Mouse (Mus musculus) limb, embryonic 15.5 days (tissue): ENCODE measurements around the gene Cd2ap. TPM values are rescaled to one million over a fixed set of nuclear protein-coding genes. Genes with fewer than 3 reads are reported as not detected.
A peak's percentile ranks its signal among the peaks of the same experiment; 100 is the strongest.
"Not testable (repeated sequence)": the region's sequence is repeated elsewhere in the genome, so short reads cannot be mapped to it uniquely, and the experiment has no call there.

ENCODE experiments used
- ATAC-seq: fragments of 200-750 bp; cut with Nextera tagmentation; 2 replicates; pipeline ENCODE4 v1.8.0; 2017; ENCODE audit warnings: low read depth, moderate TSS enrichment; ENCODE audit not compliant: insufficient number of reproducible peaks, low FRiP score, low TSS enrichment
- H3K27ac ChIP-seq: fragments of 300-500 bp; sonication (generic); 2 replicates; pipeline ENCODE4 v1.5.1; 2015; ENCODE audit warnings: moderate library complexity, mild to moderate bottlenecking, inconsistent platforms
- H3K27me3 ChIP-seq: fragments of 300-500 bp; sonication (generic); 2 replicates; pipeline ENCODE4 v1.6.1; 2015; ENCODE audit warnings: inconsistent platforms
- H3K36me3 ChIP-seq: fragments of 300-500 bp; sonication (generic); 2 replicates; pipeline ENCODE4 v1.6.1; 2015; ENCODE audit warnings: inconsistent platforms
- H3K4me1 ChIP-seq: fragments of 300-500 bp; sonication (generic); 2 replicates; pipeline ENCODE4 v1.6.1; 2015; ENCODE audit warnings: inconsistent platforms
- H3K4me2 ChIP-seq: fragments of 300-500 bp; sonication (generic); 2 replicates; pipeline ENCODE4 v1.6.1; 2015; ENCODE audit warnings: mild to moderate bottlenecking, inconsistent platforms
- H3K4me3 ChIP-seq: fragments of 300-500 bp; sonication (generic); 2 replicates; pipeline ENCODE4 v1.5.1; 2015; ENCODE audit warnings: mild to moderate bottlenecking, inconsistent platforms
- H3K9ac ChIP-seq: fragments of 300-500 bp; sonication (generic); 2 replicates; pipeline ENCODE4 v1.6.1; 2015; ENCODE audit warnings: inconsistent platforms
- H3K9me3 ChIP-seq: fragments of 300-500 bp; sonication (generic); 2 replicates; pipeline ENCODE4 v1.6.1; 2016; ENCODE audit warnings: inconsistent platforms
- WGBS: fragments of 180-500 bp; shearing (Covaris S2); methylation state at CpG from one replicate; pipeline ENCODE4 v1.1.7; 2015; 5-methylcytosine and 5-hydroxymethylcytosine counted together
- polyA plus RNA-seq: library from polyadenylated mRNA; unstranded; fragments of >200 nt; fragmentation: Nextera tagmentation; extraction: Ambion mirVana; gene quantifications from 2 replicates; pipeline ENCODE4 v1.2.1, GENCODE M21; 2015

Cd2ap gene
- 20.9 and 25.0 TPM in 2 replicates for polyA plus RNA-seq

DNA sequence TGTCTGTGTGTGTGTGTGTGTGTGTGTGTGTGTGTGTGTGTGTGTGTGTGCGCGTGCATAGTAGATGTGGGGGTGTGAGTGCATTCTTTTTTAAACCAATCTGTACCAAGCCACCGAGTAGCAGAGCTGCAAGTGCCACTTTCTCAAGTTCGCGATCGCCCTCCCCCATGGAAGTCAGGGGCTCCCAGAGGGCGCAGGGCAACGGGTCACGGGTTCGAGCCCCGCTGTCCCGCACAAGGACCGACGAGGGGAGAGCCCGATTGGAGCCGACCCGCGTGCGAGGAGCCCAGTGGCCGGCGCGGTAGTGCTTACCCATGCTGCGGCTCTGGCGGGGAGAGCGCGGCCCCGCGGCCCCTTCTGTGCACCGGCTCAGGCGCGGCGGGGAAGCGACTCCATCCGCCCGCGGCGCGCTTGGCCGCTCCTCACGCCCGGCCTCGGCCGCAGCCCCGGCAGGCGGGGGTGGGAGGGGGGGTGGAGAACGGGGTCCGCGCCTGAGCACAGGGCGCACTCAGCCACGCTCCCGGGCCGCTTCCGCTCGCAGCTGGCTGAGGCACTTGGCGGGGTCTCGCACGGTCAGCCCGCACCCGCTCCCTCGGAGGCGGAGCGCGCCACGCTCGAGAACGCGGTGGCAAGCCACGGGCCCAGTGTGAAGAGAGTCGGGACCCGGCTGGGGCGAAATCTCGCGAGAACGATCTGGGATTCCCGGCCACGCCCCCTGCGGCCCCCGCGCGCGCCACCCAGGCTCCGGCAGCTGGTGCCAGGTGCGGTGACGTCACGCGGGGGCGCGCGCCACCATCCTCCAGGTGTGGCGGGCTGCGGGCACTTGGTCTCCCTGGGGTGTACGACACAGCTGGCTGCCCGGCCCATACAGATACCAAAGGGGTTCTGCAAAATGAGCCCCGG is at the start of gene Cd2ap:
Gene Cd2ap, minus strand, starts transcription at position 665 of the 903 bp plus-strand sequence.
- H3K27me3 ChIP-seq, result no peaks in the 10 kb centered on the region
- no peaks in the 10 kb centered on the region for H3K9me3 ChIP-seq
- peaks cover 7% of the 10 kb centered on the region for H3K4me1 ChIP-seq
- H3K9ac ChIP-seq, result peak within 1 kb of the TSS; percentile 94
- H3K27ac ChIP-seq, result peak within 1 kb of the TSS; percentile 98
- ATAC-seq, result peak; percentile 90
- no peaks in the 10 kb centered on the region for H3K36me3 ChIP-seq
- WGBS, result under 1% methylated on average over 75 of the region's 94 CpGs
- peak within 1 kb of the TSS; percentile 87 for H3K4me3 ChIP-seq
- H3K4me2 ChIP-seq, result peak within 1 kb of the TSS; percentile 67

GRCm38 (mm10) chr17:42924731-42925130 is 48.3 kb upstream of the Cd2ap start:
- H3K36me3 ChIP-seq, result no peaks in the 10 kb centered on the region
- H3K4me1 ChIP-seq, result no peaks in the 10 kb centered on the region
- 84% methylated on average over 5 of the region's 5 CpGs for WGBS
- H3K4me2 ChIP-seq, result no peak overlapping the region
- no peak overlapping the region for H3K27ac ChIP-seq
- no peaks in the 10 kb centered on the region for H3K27me3 ChIP-seq
- no peaks in the 10 kb centered on the region for H3K9me3 ChIP-seq
- H3K9ac ChIP-seq, result no peak overlapping the region
- no peak overlapping the region for H3K4me3 ChIP-seq
- no peak for ATAC-seq

- Histone ChIP-seq H3K27me3 (no peaks in the 10 kb centered on the region), H3K27ac (no peak overlapping the region), H3K9ac (no peak overlapping the region), H3K4me2 (no peak overlapping the region), H3K4me1 (no peaks in the 10 kb centered on the region), H3K36me3 (no peaks in the 10 kb centered on the region), H3K4me3 (no peak overlapping the region), H3K9me3 (no peaks in the 10 kb centered on the region)
- no peak; the same call in 1 of the 2 replicates for ATAC-seq
- WGBS, result 20% methylated on average over 9 of the region's 9 CpGs
Measured at GRCm38 (mm10) chr17:42918810-42919209, 42.3 kb upstream of the Cd2ap start.

GRCm38 (mm10) chr17:42914726-42915125 is 38.3 kb upstream of the Cd2ap start:
- ATAC-seq, result no peak
- WGBS, result 79% methylated on average over 7 of the region's 7 CpGs
- H3K9me3 ChIP-seq, result no peaks in the 10 kb centered on the region

DNA sequence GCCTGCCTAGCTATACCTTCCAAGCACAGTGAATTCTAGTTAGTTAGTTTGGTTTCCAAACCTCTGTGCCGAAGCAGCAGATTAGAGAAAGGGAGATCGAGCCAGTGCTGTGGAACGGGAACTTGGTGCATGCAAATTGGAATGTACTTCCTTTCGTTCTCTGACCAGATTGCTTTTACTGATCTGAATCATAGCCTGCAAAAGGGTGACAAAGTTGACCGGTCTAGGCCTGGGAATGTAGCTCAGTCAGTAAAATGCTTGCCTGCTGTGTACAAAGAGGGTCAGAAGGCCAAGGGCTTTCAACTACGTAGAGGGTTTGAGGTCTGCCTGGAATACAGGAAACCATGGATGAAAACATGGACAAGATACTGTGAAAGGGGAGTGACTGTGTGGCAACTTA is 35.7 kb upstream of the Cd2ap start:
- ATAC-seq, result no peak
- Histone ChIP-seq H3K36me3 (no peaks in the 10 kb centered on the region), H3K4me1 (no peaks in the 10 kb centered on the region), H3K9ac (no peak overlapping the region), H3K4me2 (no peak overlapping the region), H3K27ac (no peak overlapping the region), H3K9me3 (no peaks in the 10 kb centered on the region), H3K4me3 (no peak overlapping the region), H3K27me3 (no peaks in the 10 kb centered on the region)
- WGBS, result 69% methylated on average over 6 of the region's 6 CpGs

More at GRCm38 (mm10) chr17:42914726-42915125, 38.3 kb upstream of the Cd2ap start:
- no peak overlapping the region for H3K9ac ChIP-seq
- no peaks in the 10 kb centered on the region for H3K4me1 ChIP-seq
- H3K27ac ChIP-seq, result no peak overlapping the region
- H3K36me3 ChIP-seq, result no peaks in the 10 kb centered on the region
- H3K4me3 ChIP-seq, result no peak overlapping the region
- no peak overlapping the region for H3K4me2 ChIP-seq
- no peaks in the 10 kb centered on the region for H3K27me3 ChIP-seq

GRCm38 (mm10) chr17:42910476-42910875 is 34.0 kb upstream of the Cd2ap start:
- no peaks in the 10 kb centered on the region for H3K27me3 ChIP-seq
- H3K4me3 ChIP-seq, result no peak overlapping the region
- H3K9me3 ChIP-seq, result no peaks in the 10 kb centered on the region
- WGBS, result 72% methylated on average over 3 of the region's 3 CpGs
- H3K36me3 ChIP-seq, result no peaks in the 10 kb centered on the region
- H3K27ac ChIP-seq, result no peak overlapping the region
- no peak for ATAC-seq
- no peaks in the 10 kb centered on the region for H3K4me1 ChIP-seq
- no peak overlapping the region for H3K9ac ChIP-seq
- no peak overlapping the region for H3K4me2 ChIP-seq

GRCm38 (mm10) chr17:42909376-42909775 is 32.9 kb upstream of the Cd2ap start:
- 0 out of 2 replicates have a peak, but pooled peaks have one; percentile 30 for ATAC-seq
- Histone ChIP-seq H3K4me2 (no peak overlapping the region), H3K27ac (no peak overlapping the region), H3K9me3 (no peaks in the 10 kb centered on the region), H3K27me3 (no peaks in the 10 kb centered on the region), H3K4me1 (no peaks in the 10 kb centered on the region), H3K36me3 (no peaks in the 10 kb centered on the region), H3K4me3 (no peak overlapping the region), H3K9ac (no peak overlapping the region)
- WGBS, result 67% methylated on average over 9 of the region's 9 CpGs

DNA sequence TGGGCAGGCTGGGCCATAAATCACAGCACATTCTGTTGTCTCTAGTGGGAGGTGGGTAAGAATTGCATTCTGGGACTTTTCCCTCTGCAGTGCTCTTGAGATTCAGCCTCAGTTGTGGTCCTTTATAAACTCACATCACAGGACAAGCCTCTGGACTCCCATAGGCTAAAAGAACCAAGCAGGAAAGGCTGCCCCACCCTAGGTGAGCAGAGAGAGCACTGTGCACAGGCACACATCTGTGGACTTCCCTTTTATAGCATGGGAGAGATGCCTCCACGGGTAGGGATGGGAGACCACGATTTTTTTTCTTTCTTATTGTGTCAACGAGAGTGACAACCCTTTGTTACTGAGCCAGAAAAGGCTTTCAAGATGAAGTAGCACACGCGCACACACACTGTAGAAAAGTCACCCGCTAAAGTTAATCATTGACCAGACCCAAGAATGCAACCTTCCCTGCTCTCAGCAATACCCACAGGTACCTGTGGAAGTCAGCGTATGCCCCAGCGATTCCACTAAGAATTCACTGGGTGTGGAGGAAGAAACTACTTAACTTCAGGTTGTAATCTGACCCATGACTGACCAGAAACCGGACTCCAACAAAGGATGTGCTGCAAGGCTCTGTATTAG is 32.4 kb upstream of the Cd2ap start:
- ATAC-seq, result 0 out of 2 replicates have a peak, but pooled peaks have one; percentile 40
- 67% methylated on average over 9 of the region's 9 CpGs for WGBS
- no peaks in the 10 kb centered on the region for H3K4me1 ChIP-seq

DNA sequence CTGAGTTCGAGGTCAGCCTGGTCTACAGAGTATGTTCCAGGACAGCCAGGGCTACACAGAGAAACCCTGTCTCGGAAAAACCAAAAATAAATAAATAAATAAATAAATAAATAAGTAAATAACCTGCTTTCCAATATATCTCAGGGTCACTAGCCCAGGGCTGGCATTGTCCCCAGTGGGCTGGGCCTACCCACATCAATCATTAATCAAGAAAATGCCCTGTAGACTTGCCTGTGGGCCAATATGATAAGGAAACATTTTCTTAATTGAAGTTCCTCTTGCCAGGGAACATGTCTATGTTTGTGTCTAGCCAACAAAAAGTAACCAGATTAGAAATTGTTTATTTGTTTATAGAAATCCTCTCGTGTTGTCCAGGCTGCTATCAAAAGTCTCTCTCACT is 31.7 kb upstream of the Cd2ap start:
- H3K4me1 ChIP-seq, result no peaks in the 10 kb centered on the region
- no peaks in the 10 kb centered on the region for H3K36me3 ChIP-seq
- H3K27ac ChIP-seq, result no peak overlapping the region
- H3K27me3 ChIP-seq, result no peaks in the 10 kb centered on the region
- no peaks in the 10 kb centered on the region for H3K9me3 ChIP-seq
- ATAC-seq, result no peak
- H3K4me3 ChIP-seq, result no peak overlapping the region
- WGBS, result 83% methylated on average over 3 of the region's 3 CpGs
- H3K4me2 ChIP-seq, result no peak overlapping the region
- H3K9ac ChIP-seq, result no peak overlapping the region

More for the DNA sequence above, 32.4 kb upstream of the Cd2ap start:
- Histone ChIP-seq H3K9me3 (no peaks in the 10 kb centered on the region), H3K27me3 (no peaks in the 10 kb centered on the region), H3K36me3 (no peaks in the 10 kb centered on the region), H3K4me2 (no peak overlapping the region), H3K4me3 (no peak overlapping the region), H3K9ac (no peak overlapping the region), H3K27ac (no peak overlapping the region)

GRCm38 (mm10) chr17:42906456-42906855 is 30.0 kb upstream of the Cd2ap start:
- 100% methylated on average over 1 of the region's 1 CpGs for WGBS
- ATAC-seq, result not testable (repeated sequence)

DNA sequence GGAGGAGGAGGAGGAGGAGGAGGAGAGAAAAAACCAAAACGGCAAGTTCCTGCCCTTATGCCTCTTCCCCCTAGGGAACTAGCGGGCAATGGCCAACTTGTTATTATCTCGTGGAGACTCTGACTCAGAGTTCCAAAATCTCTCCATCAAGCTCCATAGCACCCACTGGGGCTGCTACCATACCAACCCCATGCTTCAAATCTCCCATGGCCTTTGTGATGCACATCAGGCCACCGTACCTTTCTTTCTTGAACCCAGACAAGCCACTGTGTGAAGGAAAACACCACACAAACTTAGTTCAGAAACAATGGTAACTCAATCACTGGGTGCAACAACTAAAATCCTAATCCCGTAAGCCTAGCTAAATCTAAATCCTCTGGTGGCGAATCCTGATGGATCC is 29.5 kb upstream of the Cd2ap start:
- Histone ChIP-seq H3K4me3 (no peak overlapping the region), H3K4me2 (no peak overlapping the region), H3K4me1 (no peaks in the 10 kb centered on the region), H3K27ac (no peak overlapping the region), H3K9me3 (no peaks in the 10 kb centered on the region), H3K9ac (no peak overlapping the region), H3K36me3 (no peaks in the 10 kb centered on the region), H3K27me3 (no peaks in the 10 kb centered on the region)
- 83% methylated on average over 6 of the region's 6 CpGs for WGBS
- no peak for ATAC-seq

More at GRCm38 (mm10) chr17:42906456-42906855, 30.0 kb upstream of the Cd2ap start:
- not testable (repeated sequence) for H3K36me3 ChIP-seq, H3K4me2 ChIP-seq, H3K9me3 ChIP-seq, H3K27ac ChIP-seq, H3K27me3 ChIP-seq, H3K9ac ChIP-seq, H3K4me1 ChIP-seq, H3K4me3 ChIP-seq

- Histone ChIP-seq H3K4me3 (no peak overlapping the region), H3K9ac (no peak overlapping the region), H3K4me1 (no peaks in the 10 kb centered on the region), H3K27me3 (no peaks in the 10 kb centered on the region), H3K27ac (no peak overlapping the region), H3K4me2 (no peak overlapping the region), H3K9me3 (0 out of 2 replicates have a peak, but pooled peaks cover 2% of the 10 kb centered on the region), H3K36me3 (no peaks in the 10 kb centered on the region)
- WGBS, result 56% methylated on average over 2 of the region's 2 CpGs
- ATAC-seq, result no peak
Measured at GRCm38 (mm10) chr17:42900795-42901194, 24.3 kb upstream of the Cd2ap start.
